Mouse (Mus musculus): ENCODE data around the gene Ranbp1. TPM values are rescaled to one million over a fixed set of nuclear protein-coding genes. Genes with fewer than 3 reads are reported as not detected.

Ranbp1 gene
- total and polyA plus RNA-seq, 2 experiments from 2014 or later = 171 to 428 TPM

- WGBS = 16% methylated on average over 13 of the region's 13 CpGs
- H3K4me3 ChIP-seq (ENCODE audit: low read depth, low read length) = peak overlapping the region; percentile 84
- H3K27ac ChIP-seq (ENCODE audit: low read depth, low read length) = peak overlapping the region; percentile 89
- peak overlapping the region; percentile 81 for H3K9ac ChIP-seq
- DNase-seq (no peak), ATAC-seq (peak; percentile 4; the same call in 1 of the 2 replicates)
- no peak for TF ChIP-seq CTCF (IDR thresholded peaks at IDR 0.05; ENCODE audit: low read depth)
- H3K9me3 ChIP-seq (ENCODE audit: low read length) = no peaks in the 10 kb centered on the region
- H3K36me3 ChIP-seq (ENCODE audit: insufficient read depth) = peaks cover 12% of the 10 kb centered on the region
- peaks cover 10% of the 10 kb centered on the region for H3K4me1 ChIP-seq (ENCODE audit: insufficient read depth)
- peak overlapping the region; percentile 85 for H3K4me2 ChIP-seq (ENCODE audit: low read depth)
- H3K27me3 ChIP-seq (ENCODE audit: insufficient read depth, low read length) = no peaks in the 10 kb centered on the region
Observed at GRCm38 (mm10) chr16:18233919-18234670, 14.4 kb downstream of the Ranbp1 start.

- no peak overlapping the region for H3K4me3 ChIP-seq (ENCODE audit: low read depth, low read length)
Observed at GRCm38 (mm10) chr16:18233451-18233850, 15.1 kb downstream of the Ranbp1 start.

GRCm38 (mm10) chr16:18231451-18231850, 17.1 kb downstream of the Ranbp1 start:
- peaks cover 26% of the 10 kb centered on the region for H3K36me3 ChIP-seq (ENCODE audit: insufficient read depth)
- H3K9me3 ChIP-seq (ENCODE audit: low read length) = no peaks in the 10 kb centered on the region
- H3K9ac ChIP-seq = no peak overlapping the region
- no peak for TF ChIP-seq CTCF (IDR thresholded peaks at IDR 0.05; ENCODE audit: low read depth)
- no peak overlapping the region for H3K4me3 ChIP-seq (ENCODE audit: low read depth, low read length)
- no peak for DNase-seq
- no peak for ATAC-seq
- H3K4me2 ChIP-seq (ENCODE audit: low read depth) = no peak overlapping the region
- no peaks in the 10 kb centered on the region for H3K27me3 ChIP-seq (ENCODE audit: insufficient read depth, low read length)
- no peak overlapping the region for H3K27ac ChIP-seq (ENCODE audit: low read depth, low read length)
- WGBS = 86% methylated on average over 4 of the region's 4 CpGs
- H3K4me1 ChIP-seq (ENCODE audit: insufficient read depth) = peaks cover 10% of the 10 kb centered on the region

More at GRCm38 (mm10) chr16:18233451-18233850, 15.1 kb downstream of the Ranbp1 start:
- Histone ChIP-seq H3K4me2 (ENCODE audit: low read depth) (peak overlapping the region; percentile 85), H3K27me3 (ENCODE audit: insufficient read depth, low read length) (no peaks in the 10 kb centered on the region), H3K27ac (ENCODE audit: low read depth, low read length) (no peak overlapping the region), H3K9me3 (ENCODE audit: low read length) (no peaks in the 10 kb centered on the region), H3K36me3 (ENCODE audit: insufficient read depth) (peaks cover 13% of the 10 kb centered on the region), H3K4me1 (ENCODE audit: insufficient read depth) (peaks cover 10% of the 10 kb centered on the region), H3K9ac (peak overlapping the region; percentile 81; the same call in 1 of the 2 replicates)
- TF ChIP-seq CTCF (IDR thresholded peaks at IDR 0.05; ENCODE audit: low read depth) = no peak
- ATAC-seq = no peak
- WGBS = 57% methylated on average over 1 of the region's 1 CpGs
- no peak for DNase-seq

- no peak for ATAC-seq
- no peak overlapping the region for H3K9ac ChIP-seq
- peaks cover 30% of the 10 kb centered on the region for H3K36me3 ChIP-seq (ENCODE audit: insufficient read depth)
- WGBS = 84% methylated on average over 3 of the region's 3 CpGs
- no peak overlapping the region for H3K4me2 ChIP-seq (ENCODE audit: low read depth)
- no peak overlapping the region for H3K4me3 ChIP-seq (ENCODE audit: low read depth, low read length)
- DNase-seq = no peak
- no peaks in the 10 kb centered on the region for H3K9me3 ChIP-seq (ENCODE audit: low read length)
- H3K27me3 ChIP-seq (ENCODE audit: insufficient read depth, low read length) = no peaks in the 10 kb centered on the region
- no peak for TF ChIP-seq CTCF (IDR thresholded peaks at IDR 0.05; ENCODE audit: low read depth)
- H3K4me1 ChIP-seq (ENCODE audit: insufficient read depth) = peaks cover 10% of the 10 kb centered on the region
- H3K27ac ChIP-seq (ENCODE audit: low read depth, low read length) = no peak overlapping the region
Observed at GRCm38 (mm10) chr16:18231047-18231446, 17.5 kb downstream of the Ranbp1 start.

GRCm38 (mm10) chr16:18230617-18231016, 17.9 kb downstream of the Ranbp1 start:
- Histone ChIP-seq H3K27me3 (ENCODE audit: insufficient read depth, low read length) (no peaks in the 10 kb centered on the region), H3K36me3 (ENCODE audit: insufficient read depth) (peaks cover 34% of the 10 kb centered on the region), H3K9me3 (ENCODE audit: low read length) (no peaks in the 10 kb centered on the region), H3K9ac (no peak overlapping the region), H3K4me1 (ENCODE audit: insufficient read depth) (peaks cover 6% of the 10 kb centered on the region), H3K27ac (ENCODE audit: low read depth, low read length) (no peak overlapping the region), H3K4me2 (ENCODE audit: low read depth) (no peak overlapping the region), H3K4me3 (ENCODE audit: low read depth, low read length) (no peak overlapping the region)
- DNase-seq (no peak), ATAC-seq (no peak)
- no peak for TF ChIP-seq CTCF (IDR thresholded peaks at IDR 0.05; ENCODE audit: low read depth)
- WGBS = 93% methylated on average over 6 of the region's 6 CpGs

- no peak for TF ChIP-seq CTCF (IDR thresholded peaks at IDR 0.05; ENCODE audit: low read depth)
- peak; percentile 25; the same call in 1 of the 2 replicates for ATAC-seq
- no peaks in the 10 kb centered on the region for H3K27me3 ChIP-seq (ENCODE audit: insufficient read depth, low read length)
- H3K4me1 ChIP-seq (ENCODE audit: insufficient read depth) = peaks cover 5% of the 10 kb centered on the region
- H3K4me2 ChIP-seq (ENCODE audit: low read depth) = peak overlapping the region; percentile 10; the same call in 1 of the 2 replicates
- no peak overlapping the region for H3K9ac ChIP-seq
- H3K36me3 ChIP-seq (ENCODE audit: insufficient read depth) = peaks cover 44% of the 10 kb centered on the region
- WGBS = 53% methylated on average over 11 of the region's 11 CpGs
- no peak for DNase-seq
- no peak overlapping the region for H3K4me3 ChIP-seq (ENCODE audit: low read depth, low read length)
- no peaks in the 10 kb centered on the region for H3K9me3 ChIP-seq (ENCODE audit: low read length)
- H3K27ac ChIP-seq (ENCODE audit: low read depth, low read length) = no peak overlapping the region
Observed at GRCm38 (mm10) chr16:18229622-18230021, 18.9 kb downstream of the Ranbp1 start.

- Histone ChIP-seq H3K9ac (no peak overlapping the region), H3K27me3 (ENCODE audit: insufficient read depth, low read length) (no peaks in the 10 kb centered on the region), H3K9me3 (ENCODE audit: low read length) (no peaks in the 10 kb centered on the region), H3K36me3 (ENCODE audit: insufficient read depth) (peaks cover 52% of the 10 kb centered on the region), H3K4me3 (ENCODE audit: low read depth, low read length) (no peak overlapping the region), H3K4me1 (ENCODE audit: insufficient read depth) (peaks cover 2% of the 10 kb centered on the region), H3K4me2 (ENCODE audit: low read depth) (no peak overlapping the region), H3K27ac (ENCODE audit: low read depth, low read length) (no peak overlapping the region)
- no peak for ATAC-seq
- DNase-seq = no peak
- 97% methylated on average over 4 of the region's 4 CpGs for WGBS
- TF ChIP-seq CTCF (IDR thresholded peaks at IDR 0.05; ENCODE audit: low read depth) = no peak
Observed at GRCm38 (mm10) chr16:18228856-18229255, 19.7 kb downstream of the Ranbp1 start.

Data from forebrain, postnatal 0 days (tissue).